Mouse (Mus musculus) bone marrow, adult 2 months (tissue): ENCODE results near the gene Armc10.

Experiments
- CTCF ChIP-seq: fragments of 200-500 bp; IDR thresholded peaks from 2 replicates; pipeline ENCODE4 v1.5.1; 2011; ENCODE audit warnings: low read length, control low read depth; ENCODE audit not compliant: control insufficient read depth, insufficient read depth
- POLR2A ChIP-seq: fragments of 200-500 bp; IDR thresholded peaks from 2 replicates; pipeline ENCODE4 v1.6.1; 2011; ENCODE audit warnings: low read depth, mild to moderate bottlenecking, control low read depth, low read length, borderline replicate concordance; ENCODE audit not compliant: control insufficient read depth

DNA sequence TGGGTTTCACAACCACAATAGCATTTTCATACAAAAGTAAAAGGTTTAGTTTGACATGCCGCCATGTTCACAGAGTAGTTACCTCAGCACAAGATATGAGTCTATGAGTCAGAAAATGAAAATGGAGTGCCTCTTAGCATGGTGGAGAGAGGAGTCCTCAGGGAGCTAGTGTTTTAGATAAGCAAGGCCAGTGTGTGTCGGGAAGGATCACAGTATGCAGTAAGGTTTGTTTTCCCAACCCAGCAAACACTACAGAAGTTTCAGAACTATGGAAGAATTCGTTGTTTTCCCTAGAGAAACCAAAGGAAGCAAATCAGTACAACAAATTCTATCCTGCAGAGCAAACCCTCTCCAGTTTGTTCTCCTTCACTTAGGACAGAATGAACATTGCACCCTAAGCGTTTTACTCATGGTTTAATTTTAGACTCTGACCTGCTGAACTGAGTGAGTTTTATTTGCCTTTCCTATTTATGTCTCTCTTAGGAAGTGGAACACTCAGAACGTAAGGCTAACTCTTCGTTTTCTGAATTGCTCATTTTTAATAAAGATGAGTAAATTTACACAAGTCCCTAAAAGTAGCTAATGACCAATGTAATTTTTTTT is 57.4 kb downstream of the Armc10 start:
- TF ChIP-seq POLR2A (no peak), CTCF (no peak)
